Mouse (Mus musculus): ENCODE data around the gene Exph5. TPM values are rescaled to one million over a fixed set of nuclear protein-coding genes. Genes with fewer than 3 reads are reported as not detected.

Exph5 gene
- polyA plus RNA-seq, 1 experiment from 2014 or later = 0.98 TPM

DNA sequence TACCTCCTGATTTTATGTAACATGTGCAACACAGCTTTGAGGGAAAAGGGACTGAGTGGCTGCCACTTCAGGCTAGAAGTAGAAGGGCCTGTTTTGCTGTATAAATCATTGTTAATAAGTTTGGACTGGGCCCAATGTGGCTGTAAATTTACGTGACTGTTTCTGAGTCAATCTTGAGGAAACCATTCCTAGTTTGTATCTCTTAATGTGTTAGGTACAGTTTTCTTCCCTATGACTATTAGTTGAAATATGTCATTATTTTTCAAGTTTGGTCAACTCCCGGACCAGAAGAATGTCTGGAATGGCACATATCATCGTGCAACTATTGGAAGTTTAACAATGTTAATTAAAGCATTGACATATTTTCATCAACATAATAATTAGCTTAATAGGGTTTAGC is 11.5 kb upstream of the Exph5 start:
- 88% methylated on average over 3 of the region's 3 CpGs for WGBS
- Histone ChIP-seq H3K27ac (replicated peaks; ENCODE audit: low read depth, low read length) (no peak overlapping the region), H3K4me2 (ENCODE audit: low read depth, low read length) (no peak overlapping the region), H3K9me3 (replicated peaks; ENCODE audit: control insufficient read depth, low read length) (no peaks in the 10 kb centered on the region), H3K4me3 (ENCODE audit: low read depth, low read length) (no peak overlapping the region), H3K9ac (replicated peaks; ENCODE audit: low read length) (no peak overlapping the region), H3K36me3 (replicated peaks; ENCODE audit: control insufficient read depth, insufficient read depth, low read depth, low read length) (no peaks in the 10 kb centered on the region), H3K27me3 (ENCODE audit: control insufficient read depth, insufficient read depth, low read length) (no peaks in the 10 kb centered on the region), H3K4me1 (ENCODE audit: control insufficient read depth, insufficient read depth, low read length) (no peaks in the 10 kb centered on the region)
- no peak for DNase-seq (ENCODE audit: low spot score)
- no peak for ATAC-seq (replicated peaks; ENCODE audit: insufficient number of reproducible peaks, low FRiP score, low TSS enrichment, low read depth)

DNA sequence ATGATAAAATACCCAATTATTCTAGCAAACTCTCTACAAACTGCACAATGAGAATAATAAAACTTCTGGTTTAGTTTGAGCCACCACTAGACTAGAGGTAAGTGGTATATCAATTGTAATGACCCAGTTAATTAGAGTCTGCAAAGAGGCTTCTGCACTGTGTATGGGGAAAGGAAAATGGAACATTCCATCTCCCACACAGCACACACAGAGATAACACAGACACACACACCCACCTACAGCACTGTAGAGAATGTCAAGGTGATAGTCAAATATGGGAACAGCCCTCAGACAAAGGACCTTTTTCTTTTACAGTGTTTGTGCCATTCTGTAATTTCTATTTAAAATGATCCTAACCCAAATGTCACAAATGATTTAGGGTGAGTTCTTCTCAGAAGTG is 8.6 kb upstream of the Exph5 start:
- Histone ChIP-seq H3K4me2 (ENCODE audit: low read depth, low read length) (no peak overlapping the region), H3K9ac (replicated peaks; ENCODE audit: low read length) (no peak overlapping the region), H3K4me1 (ENCODE audit: control insufficient read depth, insufficient read depth, low read length) (no peaks in the 10 kb centered on the region), H3K27me3 (ENCODE audit: control insufficient read depth, insufficient read depth, low read length) (no peaks in the 10 kb centered on the region), H3K27ac (replicated peaks; ENCODE audit: low read depth, low read length) (no peak overlapping the region), H3K9me3 (replicated peaks; ENCODE audit: control insufficient read depth, low read length) (no peaks in the 10 kb centered on the region), H3K4me3 (ENCODE audit: low read depth, low read length) (no peak overlapping the region), H3K36me3 (replicated peaks; ENCODE audit: control insufficient read depth, insufficient read depth, low read depth, low read length) (no peaks in the 10 kb centered on the region)
- DNase-seq (ENCODE audit: low spot score) (no peak), ATAC-seq (replicated peaks; ENCODE audit: insufficient number of reproducible peaks, low FRiP score, low TSS enrichment, low read depth) (no peak)

DNA sequence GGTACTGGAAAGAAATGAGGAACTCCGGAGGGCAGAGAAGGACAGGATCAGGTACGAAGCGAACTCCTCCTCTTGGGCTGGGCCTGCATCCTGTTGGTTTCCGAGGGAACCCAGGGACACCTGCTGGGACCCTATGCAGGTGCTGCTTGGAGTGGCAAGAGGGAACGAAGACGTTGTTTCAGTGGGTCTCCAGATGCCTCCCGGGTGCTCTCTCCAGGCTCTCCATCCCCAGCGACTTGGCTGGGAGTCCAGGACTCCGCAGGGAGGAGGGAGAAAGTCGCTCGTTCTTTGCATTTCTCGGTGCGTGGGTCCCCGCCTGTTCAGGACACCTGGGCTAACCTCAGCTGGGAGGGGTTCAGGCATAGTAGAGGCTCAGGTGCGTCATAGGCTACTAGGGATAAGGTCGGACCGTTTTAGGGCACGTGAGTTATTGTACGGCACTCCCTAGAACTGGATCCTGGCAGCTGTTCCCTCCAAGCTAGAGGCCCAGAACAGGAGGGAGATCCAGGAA is 386 bp downstream of the Exph5 start:
- no peaks in the 10 kb centered on the region for H3K4me1 ChIP-seq (ENCODE audit: control insufficient read depth, insufficient read depth, low read length)
- peak; percentile 3 for DNase-seq (ENCODE audit: low spot score)
- no peaks in the 10 kb centered on the region; the same call in 1 of the 2 replicates for H3K27me3 ChIP-seq (ENCODE audit: control insufficient read depth, insufficient read depth, low read length)
- H3K9me3 ChIP-seq (replicated peaks; ENCODE audit: control insufficient read depth, low read length) = no peaks in the 10 kb centered on the region
- H3K9ac ChIP-seq (replicated peaks; ENCODE audit: low read length) = no peak overlapping the region
- H3K27ac ChIP-seq (replicated peaks; ENCODE audit: low read depth, low read length) = no peak overlapping the region
- peak overlapping the region; percentile 70 for H3K4me2 ChIP-seq (ENCODE audit: low read depth, low read length)
- H3K4me3 ChIP-seq (ENCODE audit: low read depth, low read length) = peak overlapping the region; percentile 17
- 3% methylated on average over 19 of the region's 19 CpGs for WGBS
- H3K36me3 ChIP-seq (replicated peaks; ENCODE audit: control insufficient read depth, insufficient read depth, low read depth, low read length) = no peaks in the 10 kb centered on the region
- no peak for ATAC-seq (replicated peaks; ENCODE audit: insufficient number of reproducible peaks, low FRiP score, low TSS enrichment, low read depth)

DNA sequence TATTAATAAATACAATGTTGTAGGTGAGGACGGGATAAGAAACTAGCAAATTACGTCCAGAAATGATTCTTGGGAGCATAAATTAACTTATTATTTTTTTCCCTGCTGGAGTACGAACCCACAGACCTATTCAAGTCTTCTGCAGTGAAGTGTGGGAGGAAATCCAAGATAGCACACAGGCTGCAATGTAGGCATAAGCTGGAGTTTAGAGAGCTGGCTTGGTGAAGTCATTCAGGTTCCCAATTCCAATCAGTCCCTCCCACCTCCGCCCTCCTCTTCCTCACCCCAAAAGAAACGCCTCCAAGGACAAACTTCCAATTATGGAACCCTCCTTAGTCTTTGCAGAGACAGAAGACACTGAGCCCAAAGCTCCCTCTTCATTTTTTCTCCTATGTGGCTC is 945 bp downstream of the Exph5 start:
- Histone ChIP-seq H3K9ac (replicated peaks; ENCODE audit: low read length) (no peak overlapping the region), H3K27me3 (ENCODE audit: control insufficient read depth, insufficient read depth, low read length) (no peaks in the 10 kb centered on the region; the same call in 1 of the 2 replicates), H3K36me3 (replicated peaks; ENCODE audit: control insufficient read depth, insufficient read depth, low read depth, low read length) (no peaks in the 10 kb centered on the region), H3K9me3 (replicated peaks; ENCODE audit: control insufficient read depth, low read length) (no peaks in the 10 kb centered on the region), H3K4me3 (ENCODE audit: low read depth, low read length) (no peak overlapping the region), H3K4me2 (ENCODE audit: low read depth, low read length) (no peak overlapping the region), H3K4me1 (ENCODE audit: control insufficient read depth, insufficient read depth, low read length) (no peaks in the 10 kb centered on the region), H3K27ac (replicated peaks; ENCODE audit: low read depth, low read length) (no peak overlapping the region)
- 64% methylated on average over 5 of the region's 5 CpGs for WGBS
- no peak for ATAC-seq (replicated peaks; ENCODE audit: insufficient number of reproducible peaks, low FRiP score, low TSS enrichment, low read depth)
- no peak for DNase-seq (ENCODE audit: low spot score)

DNA sequence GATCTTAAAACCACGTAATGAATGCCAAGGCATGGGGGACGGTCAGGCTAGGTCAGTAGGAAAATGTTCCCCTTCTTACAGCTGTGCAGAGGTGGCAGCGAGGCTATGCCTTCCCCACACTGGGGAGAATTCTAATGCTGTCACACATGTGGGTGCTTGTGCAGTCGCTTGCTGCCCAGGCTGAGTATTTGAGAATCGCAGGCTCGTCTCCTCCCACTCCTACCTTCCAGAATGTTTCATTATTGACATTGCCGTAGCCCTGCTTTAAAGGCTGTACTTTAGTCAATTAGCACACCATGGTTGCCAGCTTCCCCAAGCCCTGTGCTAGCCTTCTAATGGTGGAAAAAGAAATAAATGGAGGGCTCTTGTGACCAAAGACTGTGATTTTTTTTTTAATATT is 6.4 kb downstream of the Exph5 start:
- Histone ChIP-seq H3K9me3 (replicated peaks; ENCODE audit: control insufficient read depth, low read length) (no peaks in the 10 kb centered on the region), H3K4me2 (ENCODE audit: low read depth, low read length) (no peak overlapping the region), H3K4me1 (ENCODE audit: control insufficient read depth, insufficient read depth, low read length) (no peaks in the 10 kb centered on the region), H3K36me3 (replicated peaks; ENCODE audit: control insufficient read depth, insufficient read depth, low read depth, low read length) (no peaks in the 10 kb centered on the region), H3K27ac (replicated peaks; ENCODE audit: low read depth, low read length) (no peak overlapping the region), H3K4me3 (ENCODE audit: low read depth, low read length) (no peak overlapping the region), H3K27me3 (ENCODE audit: control insufficient read depth, insufficient read depth, low read length) (no peaks in the 10 kb centered on the region), H3K9ac (replicated peaks; ENCODE audit: low read length) (no peak overlapping the region)
- no peak for DNase-seq (ENCODE audit: low spot score)
- 78% methylated on average over 7 of the region's 7 CpGs for WGBS
- no peak for ATAC-seq (replicated peaks; ENCODE audit: insufficient number of reproducible peaks, low FRiP score, low TSS enrichment, low read depth)

DNA sequence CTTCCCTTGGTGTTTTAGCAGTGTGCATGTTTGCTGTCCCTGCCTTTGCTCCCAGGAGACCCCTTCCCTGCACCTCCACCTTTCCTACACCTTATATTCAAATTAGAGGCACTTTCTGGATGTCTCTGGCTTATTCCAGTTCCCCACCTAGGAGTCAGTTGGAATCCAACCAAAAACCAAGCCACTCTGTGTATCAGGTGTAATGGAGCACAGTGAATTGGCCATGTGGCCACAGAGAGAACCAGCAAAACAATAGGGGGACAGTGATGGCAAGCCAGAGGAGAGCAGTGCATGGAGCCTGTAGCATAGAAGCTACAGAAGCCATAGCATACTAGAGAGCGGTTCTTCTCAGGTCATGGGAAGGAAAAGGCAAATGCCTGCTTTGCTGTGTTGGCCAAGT is 11.5 kb downstream of the Exph5 start:
- Histone ChIP-seq H3K4me3 (ENCODE audit: low read depth, low read length) (no peak overlapping the region), H3K4me2 (ENCODE audit: low read depth, low read length) (no peak overlapping the region), H3K36me3 (replicated peaks; ENCODE audit: control insufficient read depth, insufficient read depth, low read depth, low read length) (no peaks in the 10 kb centered on the region), H3K9ac (replicated peaks; ENCODE audit: low read length) (no peak overlapping the region), H3K27ac (replicated peaks; ENCODE audit: low read depth, low read length) (no peak overlapping the region), H3K4me1 (ENCODE audit: control insufficient read depth, insufficient read depth, low read length) (no peaks in the 10 kb centered on the region), H3K9me3 (replicated peaks; ENCODE audit: control insufficient read depth, low read length) (no peaks in the 10 kb centered on the region), H3K27me3 (ENCODE audit: control insufficient read depth, insufficient read depth, low read length) (no peaks in the 10 kb centered on the region)
- 94% methylated on average over 1 of the region's 1 CpGs for WGBS
- ATAC-seq (replicated peaks; ENCODE audit: insufficient number of reproducible peaks, low FRiP score, low TSS enrichment, low read depth) = no peak
- no peak for DNase-seq (ENCODE audit: low spot score)

DNA sequence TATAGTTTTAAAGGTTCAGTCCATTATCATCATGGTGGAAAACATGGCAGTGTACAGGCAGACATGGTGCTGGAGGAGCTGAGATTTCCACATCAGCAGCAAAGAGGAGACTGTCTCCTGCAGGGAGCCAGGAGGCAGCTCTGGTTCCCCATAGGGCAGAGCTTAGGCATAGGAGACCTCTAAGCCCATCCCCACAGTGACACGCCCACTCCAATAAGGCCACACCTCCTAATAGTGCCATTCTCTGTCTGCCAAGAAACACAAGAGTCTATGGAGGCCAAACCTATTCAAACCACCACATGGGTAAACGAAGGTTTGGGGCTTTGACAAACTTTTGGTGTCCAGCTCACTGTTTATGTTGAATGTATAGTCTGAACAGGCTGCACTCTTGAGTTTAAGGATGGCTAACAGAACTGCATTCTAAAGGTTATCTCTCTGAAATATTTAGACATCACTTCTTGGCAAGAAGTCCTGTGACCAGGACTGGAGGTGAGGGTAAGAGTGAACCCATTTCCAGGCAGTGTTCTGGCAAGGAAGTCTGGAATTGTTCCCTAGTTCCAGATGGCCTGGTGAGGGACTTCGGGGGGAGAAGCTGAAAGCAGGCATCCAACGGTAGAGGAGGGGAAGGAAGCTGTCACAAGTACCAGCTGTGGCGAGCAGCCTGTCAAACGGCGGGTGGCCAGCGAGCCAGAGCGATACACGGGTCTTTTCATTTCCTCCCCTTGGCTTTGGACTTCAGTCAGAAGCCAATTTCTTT is 19.6 kb downstream of the Exph5 start:
- Histone ChIP-seq H3K4me1 (ENCODE audit: control insufficient read depth, insufficient read depth, low read length) (no peaks in the 10 kb centered on the region), H3K27ac (replicated peaks; ENCODE audit: low read depth, low read length) (no peak overlapping the region), H3K9ac (replicated peaks; ENCODE audit: low read length) (no peak overlapping the region), H3K9me3 (replicated peaks; ENCODE audit: control insufficient read depth, low read length) (no peaks in the 10 kb centered on the region), H3K36me3 (replicated peaks; ENCODE audit: control insufficient read depth, insufficient read depth, low read depth, low read length) (no peaks in the 10 kb centered on the region), H3K27me3 (ENCODE audit: control insufficient read depth, insufficient read depth, low read length) (no peaks in the 10 kb centered on the region), H3K4me3 (ENCODE audit: low read depth, low read length) (no peak overlapping the region), H3K4me2 (ENCODE audit: low read depth, low read length) (no peak overlapping the region)
- ATAC-seq (replicated peaks; ENCODE audit: insufficient number of reproducible peaks, low FRiP score, low TSS enrichment, low read depth) = no peak
- WGBS = 57% methylated on average over 10 of the region's 10 CpGs
- DNase-seq (ENCODE audit: low spot score) = no peak

DNA sequence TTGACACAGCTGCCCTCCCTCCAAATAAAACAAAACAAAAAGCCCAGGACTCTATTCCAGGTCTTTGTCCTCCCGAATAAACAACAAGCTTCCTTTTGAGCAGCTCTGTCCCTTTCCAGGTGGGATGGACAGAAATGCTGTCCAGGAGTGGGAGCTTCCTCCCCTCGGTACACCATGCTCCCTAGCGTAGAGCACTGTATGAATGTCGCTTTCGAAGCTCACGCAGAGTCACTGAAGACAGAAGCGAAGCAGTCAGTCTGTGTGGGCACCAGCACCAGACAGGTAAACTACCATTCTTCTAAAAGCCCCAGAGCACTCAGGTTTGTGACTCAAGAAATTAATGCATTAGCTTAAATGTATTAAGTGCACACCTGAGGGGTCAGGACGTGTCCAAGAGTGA is 20.2 kb downstream of the Exph5 start:
- H3K9me3 ChIP-seq (replicated peaks; ENCODE audit: control insufficient read depth, low read length) = no peaks in the 10 kb centered on the region
- no peak overlapping the region for H3K4me2 ChIP-seq (ENCODE audit: low read depth, low read length)
- no peaks in the 10 kb centered on the region for H3K27me3 ChIP-seq (ENCODE audit: control insufficient read depth, insufficient read depth, low read length)
- H3K27ac ChIP-seq (replicated peaks; ENCODE audit: low read depth, low read length) = no peak overlapping the region
- DNase-seq (ENCODE audit: low spot score) (no peak), ATAC-seq (replicated peaks; ENCODE audit: insufficient number of reproducible peaks, low FRiP score, low TSS enrichment, low read depth) (no peak)
- WGBS = 90% methylated on average over 8 of the region's 8 CpGs
- no peak overlapping the region for H3K4me3 ChIP-seq (ENCODE audit: low read depth, low read length)
- no peaks in the 10 kb centered on the region for H3K36me3 ChIP-seq (replicated peaks; ENCODE audit: control insufficient read depth, insufficient read depth, low read depth, low read length)
- H3K9ac ChIP-seq (replicated peaks; ENCODE audit: low read length) = no peak overlapping the region
- H3K4me1 ChIP-seq (ENCODE audit: control insufficient read depth, insufficient read depth, low read length) = no peaks in the 10 kb centered on the region
